Mouse (Mus musculus): ENCODE results near the gene Ascc3. TPM values are rescaled to one million over a fixed set of nuclear protein-coding genes. Genes with fewer than 3 reads are reported as not detected.

The Ascc3 gene
- total RNA-seq (2021), result 41.5 and 51.7 TPM in 2 replicates
- long read RNA-seq, partial matches to known transcripts, result 8 of 8 reads
- long read RNA-seq, other reads (novel, unspliced or antisense), result 0 of 8 reads

DNA sequence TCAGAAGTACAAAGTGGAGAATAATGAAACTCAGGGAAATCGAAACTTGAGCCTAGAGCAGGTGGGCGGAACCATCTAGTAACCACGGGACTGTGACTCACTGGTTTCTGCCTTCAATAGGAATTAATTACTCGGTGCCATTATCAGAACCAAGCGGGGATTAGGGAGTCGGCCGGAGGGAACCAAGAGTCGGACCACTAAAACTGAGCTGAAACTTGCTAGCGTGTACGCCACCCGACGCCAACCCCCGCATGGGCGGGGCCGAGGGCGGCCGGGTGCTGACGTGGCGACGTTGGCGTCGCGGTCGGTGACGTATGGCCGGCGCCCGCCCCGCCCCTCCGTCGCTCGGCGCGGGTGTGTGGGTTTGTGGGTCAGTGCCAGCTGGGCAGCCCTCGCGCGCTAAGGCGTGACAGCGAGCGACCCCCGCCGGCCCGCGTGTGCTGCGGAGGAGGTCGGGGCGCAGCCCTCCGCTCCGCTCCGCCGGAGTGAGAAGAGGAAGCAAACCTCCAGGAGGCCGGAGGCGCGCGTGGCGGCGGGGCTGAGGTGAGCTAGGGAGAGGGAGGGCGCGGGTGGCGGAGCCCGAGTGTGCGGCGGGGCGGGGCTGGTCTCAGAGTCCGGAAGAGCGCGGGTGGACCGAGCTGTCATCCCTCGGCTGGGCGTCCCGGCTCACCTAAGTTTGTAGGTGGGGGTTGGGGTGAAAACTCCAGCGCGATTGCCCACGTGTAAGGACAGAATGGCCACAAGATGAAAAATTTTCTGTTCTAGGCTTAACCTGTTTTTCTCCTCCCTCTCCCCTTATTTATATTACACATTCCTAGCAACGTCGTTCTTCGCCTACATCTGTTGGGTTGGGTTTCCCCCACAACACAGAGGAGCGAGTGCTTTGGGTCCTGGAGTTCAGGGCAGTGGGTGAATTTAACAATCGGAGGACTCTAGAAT lies at the start of gene Ascc3:
Ascc3 (plus strand) TSS at position 315 of the 939 bp plus-strand sequence.
- peak; percentile 93 for DNase-seq

- no peak for DNase-seq
These were observed 7.7 kb upstream of the Ascc3 start for GRCm38 (mm10) chr10:50584721-50585120.

GRCm38 (mm10) chr10:50586556-50586955 lies 5.9 kb upstream of the Ascc3 start:
- no peak for DNase-seq

DNA sequence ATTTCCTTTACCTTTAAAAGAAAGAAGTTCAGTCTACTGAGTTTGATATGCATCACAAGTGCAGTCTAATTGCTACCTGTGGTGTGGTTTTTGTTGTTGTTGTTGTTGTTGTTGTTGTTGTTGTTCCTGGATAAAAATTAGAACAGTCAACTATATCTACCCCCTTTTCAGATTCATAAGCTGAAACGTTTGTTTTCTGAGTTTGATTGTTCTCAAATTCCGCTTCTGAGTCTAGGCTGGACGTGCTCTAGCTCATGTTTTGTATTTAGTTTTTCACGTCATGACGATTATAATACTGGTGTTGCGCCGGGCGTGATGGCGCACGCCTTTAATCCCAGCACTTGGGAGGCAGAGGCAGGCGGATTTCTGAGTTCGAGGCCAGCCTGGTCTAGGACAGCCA lies 902 bp downstream of the Ascc3 start:
- DNase-seq, result no peak

- no peak for DNase-seq
These were observed 2.9 kb downstream of the Ascc3 start for GRCm38 (mm10) chr10:50595340-50595739.

DNA sequence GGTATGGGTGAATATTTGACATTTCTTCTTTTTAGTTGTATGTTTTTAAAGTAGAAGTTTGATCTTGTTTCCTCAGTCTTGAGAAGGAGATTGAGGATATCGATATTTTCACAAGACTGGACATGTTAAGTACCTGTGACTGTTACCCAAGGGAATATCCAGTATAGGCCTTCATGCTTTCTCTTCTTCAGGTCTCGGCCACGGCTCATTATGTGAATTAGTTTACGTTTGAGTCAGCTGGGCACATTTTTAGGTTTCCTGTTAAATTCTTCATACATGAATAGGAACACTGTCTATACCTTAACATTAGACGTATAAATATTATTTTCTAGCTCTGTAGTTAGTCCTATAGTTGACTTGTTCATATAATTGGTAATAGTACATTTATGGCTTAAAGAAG lies 12.4 kb downstream of the Ascc3 start:
- no peak for DNase-seq

GRCm38 (mm10) chr10:50613840-50614239 lies 21.4 kb downstream of the Ascc3 start:
- DNase-seq, result no peak

DNA sequence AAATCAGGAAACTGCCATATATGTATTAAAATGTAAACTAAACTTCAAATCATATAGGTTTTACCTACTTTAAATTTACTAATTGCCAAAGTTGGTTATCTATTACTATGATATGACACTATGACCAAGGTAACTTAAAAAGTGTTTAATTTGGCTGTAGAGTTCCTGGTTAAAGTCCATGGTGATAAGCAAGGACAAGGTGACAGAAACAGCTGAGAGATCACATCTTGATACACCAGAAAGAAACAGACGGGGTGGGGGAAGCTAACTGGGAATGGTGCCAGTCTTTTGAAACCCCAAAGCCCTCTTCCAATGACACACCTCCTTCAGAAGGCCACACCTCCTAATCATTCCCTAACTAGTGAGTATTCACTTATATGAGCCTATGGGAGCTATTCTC lies 33.4 kb downstream of the Ascc3 start:
- DNase-seq, result no peak

DNA sequence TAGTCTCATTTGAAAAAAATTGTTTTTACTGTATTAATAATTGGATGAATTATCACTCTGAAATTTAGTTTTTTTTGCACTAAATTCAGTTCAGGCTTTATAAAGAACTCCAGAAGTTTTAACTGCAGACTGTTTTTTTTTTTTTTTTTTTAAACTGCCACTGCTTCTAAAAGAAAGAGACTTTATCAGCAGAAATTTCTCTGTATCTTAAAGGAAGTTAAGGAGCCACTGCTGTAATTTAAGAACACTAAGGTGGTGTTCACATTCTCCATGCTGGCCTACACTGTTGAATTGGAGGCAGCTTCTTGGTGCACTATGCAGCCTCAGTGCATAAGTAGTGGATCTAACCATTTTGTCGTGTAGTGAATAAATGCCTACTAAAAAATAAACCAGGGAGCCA lies 47.1 kb downstream of the Ascc3 start:
- no peak for DNase-seq

DNA sequence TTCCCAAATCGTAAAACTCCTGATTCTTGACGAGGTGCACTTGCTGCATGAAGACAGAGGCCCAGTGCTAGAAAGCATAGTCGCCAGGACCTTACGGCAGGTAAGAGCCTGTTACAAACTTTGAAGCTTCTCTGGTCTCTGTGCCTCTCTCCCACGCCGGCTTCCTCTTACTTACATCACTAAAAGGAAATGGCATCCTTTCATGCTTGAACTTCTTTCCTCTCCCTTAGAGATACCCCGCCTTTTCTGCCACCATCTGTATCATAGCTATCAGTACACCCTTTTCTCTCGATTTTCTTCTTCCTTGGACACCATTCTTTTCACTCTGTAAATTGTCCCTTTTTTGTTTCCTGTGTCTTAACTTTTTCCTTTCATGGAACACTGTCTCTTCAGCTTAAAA lies 58.1 kb downstream of the Ascc3 start:
- no peak for DNase-seq

GRCm38 (mm10) chr10:50653551-50653950 lies 61.1 kb downstream of the Ascc3 start:
- DNase-seq, result no peak

GRCm38 (mm10) chr10:50657352-50657751 lies 64.9 kb downstream of the Ascc3 start:
- DNase-seq, result no peak

GRCm38 (mm10) chr10:50671517-50671916 lies 79.0 kb downstream of the Ascc3 start:
- DNase-seq, result no peak

DNA sequence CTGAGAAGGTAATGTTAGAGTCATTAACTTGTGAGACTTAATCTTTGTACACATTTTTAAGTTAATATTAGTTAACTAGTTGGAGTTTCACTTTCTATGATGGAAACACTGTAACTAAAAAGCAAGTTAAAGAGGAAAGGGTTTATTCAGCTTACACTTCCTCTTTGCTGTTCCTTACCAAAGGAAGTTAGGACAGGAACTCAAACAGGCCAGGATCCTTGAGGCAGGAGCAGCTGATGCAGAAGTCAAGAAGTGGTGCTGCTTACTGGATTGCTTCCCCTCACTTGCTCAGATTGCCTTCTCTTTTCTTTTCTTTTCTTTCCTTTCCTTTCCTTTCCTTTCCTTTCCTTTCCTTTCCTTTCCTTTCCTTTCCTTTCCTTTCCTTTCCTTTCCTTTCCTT lies 97.9 kb downstream of the Ascc3 start:
- no peak for DNase-seq

- DNase-seq, result no peak
These were observed 106.5 kb downstream of the Ascc3 start for GRCm38 (mm10) chr10:50698836-50699433.

DNA sequence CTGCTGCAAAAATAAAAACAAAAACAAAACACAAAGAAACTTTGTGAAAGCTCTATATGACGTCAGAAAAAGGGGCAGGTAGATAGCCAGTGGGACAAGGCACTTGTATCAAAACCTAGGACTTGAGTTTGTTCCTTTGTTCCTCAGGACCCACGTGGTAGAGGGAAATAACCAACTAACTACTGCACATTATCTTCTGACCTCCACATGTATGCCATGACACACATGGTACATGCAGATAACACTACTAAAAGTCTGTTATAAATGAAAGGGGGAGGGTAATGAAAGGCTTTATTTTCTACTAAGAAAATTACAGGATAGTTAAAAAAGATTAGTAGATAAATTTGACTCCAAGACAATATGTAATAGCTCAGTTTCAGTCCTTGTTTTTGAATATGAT lies 109.3 kb downstream of the Ascc3 start:
- no peak for DNase-seq

- DNase-seq, result no peak
These were observed 109.9 kb downstream of the Ascc3 start for GRCm38 (mm10) chr10:50702361-50702760.

DNA sequence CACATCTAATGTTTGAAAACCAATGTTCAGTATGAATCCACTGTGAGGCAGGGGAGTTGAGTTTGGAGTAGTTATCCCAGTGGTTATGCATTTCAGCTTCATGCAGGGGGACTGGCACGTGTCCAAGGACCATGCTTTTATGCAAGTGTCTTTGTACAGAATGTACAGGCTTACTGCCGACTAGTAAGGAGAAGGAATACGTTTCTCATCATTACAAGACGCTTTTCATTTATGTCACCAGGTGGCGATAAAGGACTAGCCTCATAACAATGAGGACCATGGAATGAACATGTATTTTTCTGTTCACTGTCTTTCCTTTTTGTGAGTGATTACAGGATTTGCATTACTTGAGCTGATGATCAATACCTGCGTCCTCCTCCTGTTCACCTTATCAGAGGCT lies 111.7 kb downstream of the Ascc3 start:
- DNase-seq, result no peak

GRCm38 (mm10) chr10:50704898-50705297 lies 112.4 kb downstream of the Ascc3 start:
- DNase-seq, result no peak

- no peak for DNase-seq
These were observed 118.8 kb downstream of the Ascc3 start for GRCm38 (mm10) chr10:50711286-50711685.

GRCm38 (mm10) chr10:50711765-50712164 lies 119.3 kb downstream of the Ascc3 start:
- DNase-seq, result no peak

DNA sequence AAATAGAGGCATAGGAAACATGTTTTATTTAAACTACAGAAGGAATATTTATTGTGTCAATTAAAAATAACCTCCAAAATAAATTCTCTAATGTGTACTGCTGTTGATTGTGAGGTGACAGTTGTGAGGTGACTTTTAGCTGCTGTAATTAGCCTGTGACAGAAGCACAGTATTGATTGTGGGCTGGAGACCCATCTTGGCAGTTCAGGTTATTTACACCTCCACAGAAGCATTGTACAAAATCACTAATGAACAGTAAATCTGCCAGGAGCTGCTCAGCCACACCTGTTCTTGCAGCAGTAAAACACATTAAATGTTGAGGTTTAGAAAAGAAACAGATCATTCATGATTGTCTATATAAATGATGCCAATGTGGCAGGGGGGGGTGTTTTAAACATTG lies 141.0 kb downstream of the Ascc3 start:
- DNase-seq, result no peak

DNA sequence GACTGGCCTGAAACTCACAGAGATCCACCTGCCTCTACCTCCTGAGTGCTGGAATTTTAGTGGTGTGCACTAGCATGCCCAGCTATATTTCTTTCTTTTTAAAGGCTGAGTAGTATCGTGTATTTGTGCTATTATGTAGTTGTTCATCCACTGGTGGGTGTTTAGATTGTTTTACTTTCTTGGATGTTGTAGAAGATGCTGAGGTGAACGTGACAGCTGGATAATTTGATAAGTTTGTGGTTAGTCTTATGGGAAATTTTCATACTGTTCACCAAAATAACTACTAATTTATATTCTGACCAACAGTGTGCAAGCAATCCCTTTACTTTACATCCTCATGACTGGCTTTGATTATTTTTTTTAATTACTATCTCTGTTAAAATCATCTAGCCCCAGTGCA lies 169.6 kb downstream of the Ascc3 start:
- DNase-seq, result no peak

GRCm38 (mm10) chr10:50762984-50763383 lies 170.5 kb downstream of the Ascc3 start:
- no peak for DNase-seq
